Mouse (Mus musculus): ENCODE measurements at regions not wholly inside any gene's neighbourhood (a gene's known extent, or its start where the extent isn't known, plus 50 kb on each side); places are given as distances from the start of the nearest gene placed in this dataset.

- DNase-seq (ENCODE audit: low read depth, low spot score), result no peak
Measured at GRCm38 (mm10) chr4:54602513-54603205, 342.2 kb upstream of the Zfp462 start.

GRCm38 (mm10) chr4:54610101-54610500, 334.7 kb upstream of the Zfp462 start:
- no peak for DNase-seq (ENCODE audit: low read depth, low spot score)

GRCm38 (mm10) chr4:54611990-54612980, 332.6 kb upstream of the Zfp462 start:
- DNase-seq (ENCODE audit: low read depth, low spot score), result no peak

DNA sequence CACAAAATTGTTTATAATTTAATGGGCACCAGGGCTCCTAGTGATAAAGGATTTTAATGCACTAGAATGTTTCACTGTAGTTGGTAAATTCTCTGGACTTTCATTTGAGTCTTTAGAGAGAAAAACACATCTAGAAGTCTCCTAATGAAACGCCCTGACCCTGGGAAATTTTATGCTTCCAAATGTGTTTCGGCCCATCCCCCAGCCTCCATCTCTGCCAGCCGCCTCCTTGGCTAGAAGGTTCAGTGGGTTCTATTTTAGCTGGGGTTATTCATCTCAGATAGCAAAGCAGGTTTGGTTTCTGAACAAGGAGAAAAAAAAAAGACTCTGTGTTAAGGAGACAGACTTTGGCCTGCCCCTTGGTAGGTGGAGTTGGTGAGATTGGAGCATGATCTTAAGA, 331.8 kb upstream of the Zfp462 start:
- no peak for DNase-seq (ENCODE audit: low read depth, low spot score)

DNA sequence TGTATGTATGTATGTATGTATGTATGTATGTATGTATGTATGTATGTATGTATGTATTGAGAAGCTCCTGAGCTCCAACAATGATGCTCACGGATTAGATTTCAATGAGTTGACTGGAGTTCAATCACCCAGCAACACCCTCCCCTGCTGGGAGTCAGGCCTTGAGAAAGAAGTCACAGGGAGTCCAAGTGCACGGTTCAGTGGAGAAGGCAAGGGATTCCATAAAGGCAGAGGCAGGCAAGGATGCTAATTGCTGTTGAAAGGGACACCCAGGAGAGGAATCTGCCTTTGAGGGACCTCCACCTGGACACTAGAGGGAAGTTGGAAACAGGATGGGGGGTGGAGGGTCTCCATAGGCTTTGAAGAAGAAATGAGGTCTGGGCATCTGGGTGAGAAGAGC, 331.2 kb upstream of the Zfp462 start:
- DNase-seq (ENCODE audit: low read depth, low spot score), result no peak

DNA sequence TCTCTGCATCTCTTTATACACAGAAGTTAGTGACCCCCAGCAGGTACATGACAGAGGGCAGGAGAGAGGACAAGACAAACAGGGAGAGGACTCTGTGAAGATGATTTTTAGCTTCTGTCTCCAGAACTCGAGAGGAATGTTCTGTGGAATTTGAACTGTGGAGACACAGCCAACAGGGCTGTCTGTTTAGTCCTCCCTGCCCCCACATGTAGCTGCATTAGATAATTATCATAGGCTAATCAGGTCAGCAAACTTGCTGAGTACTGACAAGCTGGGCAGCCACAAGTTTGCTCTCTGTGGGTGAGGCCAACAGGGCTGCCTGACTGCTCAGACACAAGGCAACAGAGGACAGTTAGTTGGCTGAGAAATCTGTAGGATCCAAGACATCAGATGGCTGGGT, 329.0 kb upstream of the Zfp462 start:
- DNase-seq (ENCODE audit: low read depth, low spot score), result no peak

- DNase-seq (ENCODE audit: low read depth, low spot score), result no peak
Measured at GRCm38 (mm10) chr4:54624024-54624873, 320.6 kb upstream of the Zfp462 start.

DNA sequence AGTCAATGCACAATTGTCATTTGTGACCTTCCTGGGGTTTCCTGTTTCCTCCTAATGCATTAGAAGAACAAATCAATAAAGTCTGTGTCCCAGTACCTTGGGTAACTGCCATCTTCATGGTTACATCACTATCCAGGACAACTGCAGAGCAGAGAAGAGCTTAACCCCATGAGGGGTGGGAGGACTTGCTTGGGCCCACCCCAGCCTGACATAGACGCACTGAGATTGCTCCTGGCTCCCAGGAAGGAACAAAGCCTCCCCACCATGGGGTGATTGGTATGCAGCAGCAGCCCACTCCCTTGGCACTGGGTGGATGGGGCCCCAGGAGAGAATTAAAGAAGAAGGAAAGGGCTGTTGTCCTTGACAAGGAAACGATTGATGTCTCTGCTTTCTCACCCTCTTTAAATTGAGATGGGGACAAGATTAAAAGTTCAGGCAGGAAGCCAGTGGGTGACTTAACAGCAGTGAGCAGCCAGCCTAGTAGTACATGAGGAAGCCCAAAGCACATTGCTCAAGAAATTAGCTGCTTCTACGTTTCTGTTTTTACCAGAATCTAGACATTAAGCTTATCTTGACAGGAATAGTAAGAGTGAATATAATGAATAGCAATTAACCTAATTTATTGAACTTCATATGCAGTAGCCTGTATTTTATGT, 307.7 kb upstream of the Zfp462 start:
- DNase-seq (ENCODE audit: low read depth, low spot score), result no peak

GRCm38 (mm10) chr4:54646033-54646432, 298.8 kb upstream of the Zfp462 start:
- no peak for DNase-seq (ENCODE audit: low read depth, low spot score)

- no peak for DNase-seq (ENCODE audit: low read depth, low spot score)
Measured at GRCm38 (mm10) chr4:54646459-54646858, 298.4 kb upstream of the Zfp462 start.

- no peak for DNase-seq (ENCODE audit: low read depth, low spot score)
Measured at GRCm38 (mm10) chr4:54648254-54648653, 296.6 kb upstream of the Zfp462 start.

DNA sequence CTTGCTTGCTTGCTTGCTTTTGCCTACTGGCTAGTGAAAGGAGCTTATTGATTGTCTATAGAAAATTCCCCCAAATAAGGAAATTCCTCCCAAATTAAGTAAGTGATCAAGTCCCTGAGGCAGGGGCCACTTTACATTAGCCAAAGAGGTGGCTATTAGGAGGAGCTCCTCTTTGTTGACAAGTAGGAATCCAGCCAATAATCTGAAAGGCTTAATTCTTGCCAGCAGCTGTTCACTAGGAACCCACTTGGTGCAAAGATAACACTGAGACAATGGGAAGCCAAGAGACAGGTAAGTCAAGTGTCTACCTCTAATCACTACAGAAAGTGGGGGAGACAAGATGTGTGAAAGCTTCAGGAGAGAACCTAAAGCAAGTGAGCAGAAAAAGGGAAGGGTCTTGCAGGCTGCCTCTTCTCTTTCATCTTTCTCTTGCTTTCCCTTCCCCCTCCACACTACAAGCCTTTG, 293.2 kb upstream of the Zfp462 start:
- no peak for DNase-seq (ENCODE audit: low read depth, low spot score)

GRCm38 (mm10) chr4:54652111-54653021, 292.5 kb upstream of the Zfp462 start:
- no peak for DNase-seq (ENCODE audit: low read depth, low spot score)

- DNase-seq (ENCODE audit: low read depth, low spot score), result no peak
Measured at GRCm38 (mm10) chr4:54653097-54653776, 291.6 kb upstream of the Zfp462 start.
